Mouse (Mus musculus) CH12.LX (cell line): ENCODE measurements around the gene Yars.

ENCODE experiments used
- CHD2 ChIP-seq: IDR thresholded peaks from 2 replicates; pipeline ENCODE4 v1.6.1; 2011; ENCODE audit warnings: low read length, improper control_type of control experiment
- CTCF ChIP-seq, 2 experiments: IDR thresholded peaks in 1 of 2; conservative IDR thresholded peaks in 1 of 2; 2 replicates each; pipeline ENCODE4 v1.5.1; 2011 to 2012; ENCODE audit warnings: low read depth in 2 of 2, low read length in 2 of 2, improper control_type of control experiment in 1 of 2, inconsistent platforms in 1 of 2, mild to moderate bottlenecking in 1 of 2, moderate library complexity in 1 of 2
- EP300 ChIP-seq: IDR thresholded peaks from 2 replicates; pipeline ENCODE4 v1.6.1; 2011; ENCODE audit warnings: low read length, improper control_type of control experiment
- GABPA ChIP-seq: IDR thresholded peaks from 2 replicates; pipeline ENCODE4 v1.6.1; 2012; ENCODE audit warnings: low read depth, low read length, improper control_type of control experiment, inconsistent platforms; ENCODE audit not compliant: insufficient replicate concordance
- HCFC1 ChIP-seq: IDR thresholded peaks from 2 replicates; pipeline ENCODE4 v1.6.1; 2012; ENCODE audit warnings: low read depth, mild to moderate bottlenecking, inconsistent platforms, low read length, improper control_type of control experiment
- JUND ChIP-seq: conservative IDR thresholded peaks from 2 replicates; pipeline ENCODE4 v1.6.1; 2011; ENCODE audit warnings: low read depth, low read length, improper control_type of control experiment
- MAFK ChIP-seq: IDR thresholded peaks from 2 replicates; pipeline ENCODE4 v1.6.1; 2011; ENCODE audit warnings: low read length, improper control_type of control experiment; ENCODE audit not compliant: insufficient replicate concordance
- MEF2A ChIP-seq: IDR thresholded peaks from 2 replicates; pipeline ENCODE4 v1.6.1; 2014; ENCODE audit warnings: low read depth, mild to moderate bottlenecking, inconsistent platforms, low read length, improper control_type of control experiment, borderline replicate concordance
- MXI1 ChIP-seq: IDR thresholded peaks from 2 replicates; pipeline ENCODE4 v1.6.1; 2011; ENCODE audit warnings: mild to moderate bottlenecking, low read depth, low read length, improper control_type of control experiment
- POLR2A ChIP-seq: IDR thresholded peaks from 2 replicates; pipeline ENCODE4 v1.6.1; 2011; ENCODE audit warnings: low read depth, mild to moderate bottlenecking, improper control_type of control experiment, low read length
- RCOR1 ChIP-seq: conservative IDR thresholded peaks from 2 replicates; pipeline ENCODE4 v1.6.1; 2012; ENCODE audit warnings: low read depth, mild to moderate bottlenecking, inconsistent platforms, low read length, improper control_type of control experiment
- SMC3 ChIP-seq: IDR thresholded peaks from 2 replicates; pipeline ENCODE4 v1.6.1; 2011; ENCODE audit warnings: low read depth, low read length, improper control_type of control experiment
- UBTF ChIP-seq: IDR thresholded peaks from 2 replicates; pipeline ENCODE4 v1.6.1; 2012; ENCODE audit warnings: low read depth, mild to moderate bottlenecking, inconsistent platforms, low read length, improper control_type of control experiment, moderate library complexity
- ZMIZ1 ChIP-seq: IDR thresholded peaks from 2 replicates; pipeline ENCODE4 v1.6.1; 2012; ENCODE audit warnings: low read depth, mild to moderate bottlenecking, inconsistent platforms, low read length, improper control_type of control experiment

DNA sequence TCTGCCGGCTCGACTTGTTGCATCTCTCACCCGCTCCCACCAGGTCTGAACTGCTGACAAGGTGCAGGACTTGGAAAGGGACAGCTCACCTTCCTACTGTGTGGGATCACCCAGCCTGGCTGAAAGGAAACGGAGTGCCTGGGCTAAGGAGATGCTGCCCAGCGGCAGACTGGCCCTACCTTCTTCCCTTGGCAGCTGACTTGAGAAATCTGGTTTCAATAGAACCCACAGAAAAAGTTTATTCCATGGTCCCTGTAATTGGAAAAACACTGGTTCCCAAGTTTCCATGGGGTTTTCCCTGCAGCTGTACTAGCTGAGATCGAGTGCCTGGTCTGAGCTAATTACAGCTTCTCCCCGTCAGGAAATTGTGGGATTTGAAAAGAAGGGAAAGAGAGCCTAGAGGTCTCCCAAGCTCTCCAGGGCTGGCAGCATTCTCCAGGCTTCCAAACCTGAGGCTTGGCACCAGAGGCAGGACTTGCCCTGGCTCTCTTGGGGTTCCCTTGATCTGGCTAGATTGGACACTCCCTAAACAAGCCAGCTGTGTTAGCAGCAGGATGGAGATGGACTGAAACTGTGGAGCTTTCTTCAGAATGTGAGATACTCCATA is 29.1 kb downstream of the Yars start:
- no peak for TF ChIP-seq SMC3
- no peak for TF ChIP-seq MXI1
- no peak for TF ChIP-seq POLR2A
- no peak for TF ChIP-seq MEF2A
- no peak for TF ChIP-seq GABPA
- TF ChIP-seq EP300: no peak
- TF ChIP-seq CTCF (conservative IDR thresholded peaks at IDR 0.05 in 1 of 2, IDR thresholded peaks at IDR 0.05 in 1 of 2; ENCODE audit: low read depth in 2 of 2, low read length in 2 of 2): no peak
- no peak for TF ChIP-seq UBTF
- no peak for TF ChIP-seq MAFK
- TF ChIP-seq RCOR1: no peak
- TF ChIP-seq ZMIZ1: no peak
- TF ChIP-seq CHD2: no peak
- TF ChIP-seq JUND: no peak
- TF ChIP-seq HCFC1: no peak
